Mouse (Mus musculus) gastrocnemius, postnatal 14 days (tissue): ENCODE results near the gene Plxnb3. TPM values are rescaled to one million over a fixed set of nuclear protein-coding genes. Genes with fewer than 3 reads are reported as not detected.
A peak's percentile ranks its signal among the peaks of the same experiment; 100 is the strongest.
"Not testable (repeated sequence)": the region's sequence is repeated elsewhere in the genome, so short reads cannot be mapped to it uniquely, and the experiment has no call there.

Experiments used
- DNase-seq: peaks from one replicate; pipeline ENCODE4 v3.0.0; 2021; ENCODE audit warnings: mixed read lengths
- intact Hi-C: fragments of 180-260 bp; cut with DNase I; formaldehyde crosslinking; loops from one replicate; pipeline ENCODE4 v1.15.1; 2025; ENCODE audit warnings: low total_unique reads
- long read RNA-seq, 2 experiments: library from polyadenylated mRNA; stranded (forward); transcript quantifications; one replicate each; pipeline ENCODE4 v2.0.0; 2021
- total RNA-seq, 2 experiments: library from RNA; stranded (reverse); gene quantifications; 2 replicates each; pipeline ENCODE4 v1.2.3; 2021

Gene Plxnb3
- 1 to 10 TPM; 1.2 to 1.8 TPM for total RNA-seq
- long read RNA-seq, experiment 1, partial matches to known transcripts: 0 of 1 reads
- long read RNA-seq, experiment 1, other reads (novel, unspliced or antisense): 1 of 1 reads
- long read RNA-seq, experiment 2, partial matches to known transcripts: 0 of 1 reads
- long read RNA-seq, experiment 2, other reads (novel, unspliced or antisense): 1 of 1 reads

- intact Hi-C loops: no loop called here
These were observed at the start of gene Plxnb3 for GRCm38 (mm10) chrX:73756334-73757140. Gene Plxnb3, plus strand, starts transcription at chrX:73757090.

GRCm38 (mm10) chrX:73715476-73716108 lies 41.3 kb upstream of the Plxnb3 start:
- intact Hi-C loops: no loop called here
- peak; percentile 34 for DNase-seq

More at GRCm38 (mm10) chrX:73756334-73757140, at the start of gene Plxnb3:
- DNase-seq: no peak

- intact Hi-C loops: no loop called here
- DNase-seq: peak; percentile 92
These were observed 40.7 kb upstream of the Plxnb3 start, which contains the start of the genes Bcap31 and Abcd1 for GRCm38 (mm10) chrX:73716109-73716661. Gene Bcap31, minus strand, starts transcription at chrX:73716175. Gene Abcd1, plus strand, starts transcription at chrX:73716597.

- DNase-seq: peak; percentile 9
- intact Hi-C loops: no loop called here
These were observed 40.0 kb upstream of the Plxnb3 start for GRCm38 (mm10) chrX:73716709-73717545.

GRCm38 (mm10) chrX:73717667-73718066 lies 39.2 kb upstream of the Plxnb3 start:
- peak; percentile 16 for DNase-seq
- intact Hi-C loops: no loop called here

GRCm38 (mm10) chrX:73718271-73718670 lies 38.6 kb upstream of the Plxnb3 start:
- intact Hi-C loops: no loop called here

GRCm38 (mm10) chrX:73718686-73719362 lies 38.1 kb upstream of the Plxnb3 start:
- intact Hi-C loops: no loop called here

More at GRCm38 (mm10) chrX:73718271-73718670, 38.6 kb upstream of the Plxnb3 start:
- peak; percentile 48 for DNase-seq

GRCm38 (mm10) chrX:73730908-73731307 lies 26.0 kb upstream of the Plxnb3 start:
- intact Hi-C loops: no loop called here
- DNase-seq: no peak

More at GRCm38 (mm10) chrX:73718686-73719362, 38.1 kb upstream of the Plxnb3 start:
- DNase-seq: no peak

GRCm38 (mm10) chrX:73738155-73738554 lies 18.7 kb upstream of the Plxnb3 start:
- no peak for DNase-seq
- intact Hi-C loops: no loop called here

GRCm38 (mm10) chrX:73739151-73739550 lies 17.7 kb upstream of the Plxnb3 start:
- intact Hi-C loops: no loop called here

GRCm38 (mm10) chrX:73739841-73740240 lies 17.0 kb upstream of the Plxnb3 start:
- intact Hi-C loops, DNase-seq: not testable (repeated sequence)

More at GRCm38 (mm10) chrX:73739151-73739550, 17.7 kb upstream of the Plxnb3 start:
- DNase-seq: no peak

- no peak for DNase-seq
- intact Hi-C loops: no loop called here
These were observed 12.0 kb upstream of the Plxnb3 start for GRCm38 (mm10) chrX:73744774-73745481.

GRCm38 (mm10) chrX:73748977-73749376 lies 7.9 kb upstream of the Plxnb3 start:
- intact Hi-C loops: no loop called here
- DNase-seq: no peak

GRCm38 (mm10) chrX:73758611-73759290 lies 1.9 kb downstream of the Plxnb3 start:
- intact Hi-C loops: no loop called here
- no peak for DNase-seq

GRCm38 (mm10) chrX:73765311-73765710 lies 8.4 kb downstream of the Plxnb3 start:
- intact Hi-C loops: no loop called here
- DNase-seq: peak; percentile 54

GRCm38 (mm10) chrX:73767267-73767666 lies 10.4 kb downstream of the Plxnb3 start:
- no peak for DNase-seq
- intact Hi-C loops: no loop called here

GRCm38 (mm10) chrX:73774168-73774760 lies 17.4 kb downstream of the Plxnb3 start, which contains the start of gene Srpk3:
Gene Srpk3, plus strand, starts transcription at chrX:73774405.
- peak; percentile 57 for DNase-seq

More at GRCm38 (mm10) chrX:73774168-73774760, 17.4 kb downstream of the Plxnb3 start, which contains the start of gene Srpk3:
- intact Hi-C loops: no loop called here
